Mouse (Mus musculus) hindbrain, embryonic 11.5 days (tissue): ENCODE results near the gene Pygl. TPM values are rescaled to one million over a fixed set of nuclear protein-coding genes. Genes with fewer than 3 reads are reported as not detected.
A peak's percentile ranks its signal among the peaks of the same experiment; 100 is the strongest.

Source experiments
- ATAC-seq: fragments of 200-750 bp; cut with Nextera tagmentation; 2 replicates; pipeline ENCODE4 v1.8.0; 2017; ENCODE audit warnings: mild to moderate bottlenecking, moderate TSS enrichment, moderate library complexity; ENCODE audit not compliant: low FRiP score
- DNase-seq: peaks from one replicate; pipeline ENCODE4 v3.0.0-alpha.2; 2015; ENCODE audit warnings: low spot score
- H3K27ac ChIP-seq: fragments of 300-500 bp; sonication (generic); 2 replicates; pipeline ENCODE4 v1.5.1; 2014; ENCODE audit warnings: mild to moderate bottlenecking, low read depth, low read length
- H3K27me3 ChIP-seq: fragments of 300-500 bp; sonication (generic); 2 replicates; pipeline ENCODE4 v1.6.1; 2014; ENCODE audit warnings: mild to moderate bottlenecking, low read length, moderate library complexity, mixed read lengths; ENCODE audit not compliant: control insufficient read depth, insufficient read depth
- H3K36me3 ChIP-seq: fragments of 300-500 bp; sonication (generic); 2 replicates; pipeline ENCODE4 v1.6.1; 2014; ENCODE audit warnings: mild to moderate bottlenecking, low read length, moderate library complexity, mixed read lengths; ENCODE audit not compliant: control insufficient read depth, insufficient read depth
- H3K4me1 ChIP-seq: fragments of 300-500 bp; sonication (generic); replicated peaks from 2 replicates; pipeline ENCODE4 v1.6.1; 2014; ENCODE audit warnings: low read length, mixed read lengths; ENCODE audit not compliant: control insufficient read depth, insufficient read depth
- H3K4me2 ChIP-seq: fragments of 300-500 bp; sonication (generic); replicated peaks from 2 replicates; pipeline ENCODE4 v1.6.1; 2014; ENCODE audit warnings: mild to moderate bottlenecking, low read depth, low read length
- H3K4me3 ChIP-seq: fragments of 300-500 bp; sonication (generic); 2 replicates; pipeline ENCODE4 v1.5.1; 2014; ENCODE audit warnings: low read depth, low read length
- H3K9ac ChIP-seq: fragments of 300-500 bp; sonication (generic); 2 replicates; pipeline ENCODE4 v1.6.1; 2014; ENCODE audit warnings: low read depth, low read length
- H3K9me3 ChIP-seq: fragments of 300-500 bp; sonication (generic); 2 replicates; pipeline ENCODE4 v1.6.1; 2016; ENCODE audit warnings: low read length; ENCODE audit not compliant: control insufficient read depth
- WGBS: fragments of 180-500 bp; shearing (Covaris S2); extraction: QIAGEN DNeasy Blood & Tissue Kit; methylation state at CpG from one replicate; pipeline ENCODE4 v1.1.7; 2014; 5-methylcytosine and 5-hydroxymethylcytosine counted together
- polyA plus RNA-seq: library from polyadenylated mRNA; unstranded; fragments of >200 nt; fragmentation: Nextera tagmentation; extraction: Ambion mirVana; gene quantifications from 2 replicates; pipeline ENCODE4 v1.2.1, GENCODE M21; 2014

The Pygl gene
- polyA plus RNA-seq, 1 experiment from 2014 or later, result 6.8 TPM

DNA sequence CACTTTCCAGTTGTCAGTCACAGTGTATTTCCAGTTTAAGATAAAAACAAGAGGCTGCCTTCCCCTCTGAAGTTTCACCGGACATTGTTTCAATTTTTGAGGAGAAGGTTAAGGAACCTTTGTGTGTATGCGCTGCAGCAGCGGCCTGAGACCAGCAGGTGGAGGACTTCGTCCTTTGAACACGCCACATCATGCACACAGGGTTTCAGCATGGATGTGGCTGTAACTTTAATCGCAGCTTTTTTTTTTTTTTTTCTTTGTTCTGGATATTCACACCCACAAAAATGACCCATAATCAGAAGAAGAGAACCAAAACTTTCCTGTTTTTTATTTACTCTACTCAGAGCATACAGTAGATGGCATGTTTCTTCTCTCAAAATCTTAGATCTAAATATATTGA, 3.1 kb upstream of the Pygl start:
- Histone ChIP-seq H3K36me3 (no peaks in the 10 kb centered on the region), H3K4me1 (no peaks in the 10 kb centered on the region), H3K9me3 (no peaks in the 10 kb centered on the region), H3K4me3 (no peak overlapping the region), H3K27ac (no peak overlapping the region), H3K27me3 (no peaks in the 10 kb centered on the region), H3K4me2 (no peak overlapping the region), H3K9ac (no peak overlapping the region)
- ATAC-seq (peak; percentile 56; the same call in 1 of the 2 replicates), DNase-seq (peak; percentile 81)
- 29% methylated on average over 6 of the region's 6 CpGs for WGBS

GRCm38 (mm10) chr12:70233637-70234315, 2.5 kb upstream of the Pygl start:
- H3K4me1 ChIP-seq, result no peaks in the 10 kb centered on the region
- no peak for ATAC-seq
- no peak overlapping the region for H3K4me3 ChIP-seq
- no peaks in the 10 kb centered on the region for H3K36me3 ChIP-seq
- H3K4me2 ChIP-seq, result no peak overlapping the region
- no peaks in the 10 kb centered on the region for H3K27me3 ChIP-seq
- DNase-seq, result no peak
- WGBS, result 90% methylated on average over 6 of the region's 6 CpGs
- no peak overlapping the region for H3K9ac ChIP-seq
- no peaks in the 10 kb centered on the region for H3K9me3 ChIP-seq
- no peak overlapping the region for H3K27ac ChIP-seq

DNA sequence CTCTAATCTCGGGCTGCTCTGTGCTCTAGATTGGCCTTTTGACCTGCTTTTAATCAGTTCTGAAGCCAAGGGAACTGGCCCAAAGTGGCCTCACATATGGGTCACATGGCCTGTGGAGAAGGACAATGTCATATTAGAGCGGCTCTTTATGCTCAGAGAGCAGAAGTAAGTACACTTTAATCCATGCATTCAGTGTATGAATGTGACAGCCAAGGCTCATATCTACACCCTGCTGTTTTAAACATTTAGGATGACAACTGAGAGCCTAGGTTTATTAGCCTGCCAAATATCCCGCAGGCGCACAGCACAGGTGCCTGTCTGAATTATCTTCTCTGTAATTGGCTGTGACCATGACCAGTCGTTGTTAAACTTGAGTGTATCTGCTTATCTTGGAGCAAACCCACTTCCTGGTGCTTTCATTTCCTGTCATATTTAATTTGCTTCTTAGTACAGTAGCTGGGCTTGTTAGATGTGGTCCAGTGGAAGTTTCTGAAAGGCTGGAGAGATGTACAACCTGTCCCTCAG, 794 bp upstream of the Pygl start:
- Histone ChIP-seq H3K27me3 (no peaks in the 10 kb centered on the region; the same call in 1 of the 2 replicates), H3K4me1 (0 out of 2 replicates have a peak, but pooled peaks cover under 1% of the 10 kb centered on the region), H3K27ac (no peak overlapping the region), H3K9ac (no peak overlapping the region), H3K36me3 (no peaks in the 10 kb centered on the region), H3K9me3 (no peaks in the 10 kb centered on the region), H3K4me2 (no peak overlapping the region), H3K4me3 (no peak overlapping the region)
- DNase-seq (no peak), ATAC-seq (no peak)
- 57% methylated on average over 5 of the region's 5 CpGs for WGBS

GRCm38 (mm10) chr12:70228155-70228554, 3.1 kb downstream of the Pygl start:
- no peak for DNase-seq
- no peak overlapping the region for H3K27ac ChIP-seq

DNA sequence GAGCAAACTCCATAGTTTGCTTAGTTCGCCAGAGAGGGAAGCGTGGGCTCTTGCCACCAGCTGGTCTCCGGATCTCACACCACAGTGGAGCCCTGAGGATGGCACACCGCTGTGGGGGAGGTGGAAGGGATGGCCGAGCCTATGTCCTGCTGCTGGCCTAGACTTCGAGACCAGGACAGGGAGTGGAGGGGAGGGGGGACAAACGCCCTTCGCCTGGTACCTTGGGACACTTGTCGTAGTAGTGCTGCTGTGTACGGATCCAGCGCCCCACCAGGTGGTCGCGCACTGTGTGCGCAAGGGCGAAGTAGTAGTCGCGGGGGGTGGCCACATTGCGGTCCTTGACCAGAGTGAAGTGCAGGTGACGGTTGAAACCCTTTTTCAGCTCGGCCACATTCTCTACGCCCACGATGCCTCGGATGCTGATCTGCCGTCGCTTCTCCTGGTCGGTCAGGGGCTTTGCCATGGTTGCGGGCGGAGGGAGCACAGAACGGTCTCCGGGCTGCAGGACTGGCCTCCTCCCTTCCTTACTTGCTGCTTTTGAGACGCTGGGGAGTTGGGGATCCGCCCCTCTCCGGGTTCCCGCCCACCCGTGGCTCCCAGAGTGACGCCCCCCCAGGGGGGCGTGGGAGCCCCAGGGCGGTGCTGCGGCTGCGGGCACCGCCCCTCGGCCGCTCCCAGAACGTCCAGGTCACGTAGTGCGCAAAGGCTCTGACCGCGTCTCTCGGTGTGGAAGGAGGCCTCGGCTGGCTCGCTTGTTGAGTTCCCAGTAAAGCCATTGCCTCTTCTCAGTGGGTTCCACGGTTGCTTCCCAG, 4.0 kb downstream of the Pygl start:
- peak overlapping the region; percentile 92 for H3K4me2 ChIP-seq
- DNase-seq, result peak; percentile 66
- H3K9ac ChIP-seq, result peak overlapping the region; percentile 56
- H3K4me3 ChIP-seq, result peak overlapping the region; percentile 44
- 0 out of 2 replicates have a peak, but pooled peaks cover 6% of the 10 kb centered on the region for H3K4me1 ChIP-seq
- 3% methylated on average over 51 of the region's 52 CpGs for WGBS
- ATAC-seq, result peak; percentile 83
- no peak overlapping the region for H3K27ac ChIP-seq
- peaks cover 3% of the 10 kb centered on the region; the same call in 1 of the 2 replicates for H3K27me3 ChIP-seq
- no peaks in the 10 kb centered on the region for H3K36me3 ChIP-seq
- no peaks in the 10 kb centered on the region for H3K9me3 ChIP-seq

More at GRCm38 (mm10) chr12:70228155-70228554, 3.1 kb downstream of the Pygl start:
- WGBS, result 59% methylated on average over 11 of the region's 11 CpGs
- Histone ChIP-seq H3K4me2 (no peak overlapping the region; the same call in 1 of the 2 replicates), H3K36me3 (no peaks in the 10 kb centered on the region), H3K4me1 (0 out of 2 replicates have a peak, but pooled peaks cover 6% of the 10 kb centered on the region), H3K9ac (no peak overlapping the region), H3K9me3 (no peaks in the 10 kb centered on the region), H3K27me3 (peaks cover 3% of the 10 kb centered on the region; the same call in 1 of the 2 replicates), H3K4me3 (peak overlapping the region; percentile 44)
- ATAC-seq, result no peak

DNA sequence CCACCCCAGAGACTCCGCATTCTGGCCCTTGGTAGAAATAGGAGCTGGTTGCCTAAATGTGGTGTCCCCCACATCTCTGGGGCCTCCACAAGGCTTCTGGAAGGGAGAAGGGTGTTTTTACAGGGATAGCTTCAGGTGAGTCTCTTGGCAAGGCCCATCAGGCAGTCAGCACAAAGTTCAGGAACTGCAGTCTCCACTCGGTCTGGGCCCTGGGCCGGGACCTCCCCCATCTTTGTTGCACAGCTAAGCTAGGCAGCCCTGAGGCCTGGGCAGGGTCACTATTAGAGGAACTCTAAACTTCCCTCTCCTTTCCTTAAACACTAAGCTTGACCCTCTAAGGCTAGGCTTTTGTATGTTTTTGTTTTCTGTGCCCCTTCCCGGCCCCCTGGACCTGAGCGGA, 4.6 kb downstream of the Pygl start:
- peak overlapping the region; percentile 92 for H3K4me2 ChIP-seq
- H3K27ac ChIP-seq, result no peak overlapping the region
- peak overlapping the region; percentile 44 for H3K4me3 ChIP-seq
- H3K27me3 ChIP-seq, result peaks cover 3% of the 10 kb centered on the region; the same call in 1 of the 2 replicates
- 0 out of 2 replicates have a peak, but pooled peaks cover 6% of the 10 kb centered on the region for H3K4me1 ChIP-seq
- ATAC-seq (0 out of 2 replicates have a peak, but pooled peaks have one; percentile 13), DNase-seq (no peak)
- H3K36me3 ChIP-seq, result no peaks in the 10 kb centered on the region
- peak overlapping the region; percentile 56 for H3K9ac ChIP-seq
- 33% methylated on average over 5 of the region's 5 CpGs for WGBS
- H3K9me3 ChIP-seq, result no peaks in the 10 kb centered on the region

- H3K9ac ChIP-seq, result no peak overlapping the region
- H3K4me2 ChIP-seq, result no peak overlapping the region
- ATAC-seq (no peak), DNase-seq (no peak)
- no peak overlapping the region for H3K27ac ChIP-seq
- H3K4me1 ChIP-seq, result 0 out of 2 replicates have a peak, but pooled peaks cover 6% of the 10 kb centered on the region
- H3K4me3 ChIP-seq, result no peak overlapping the region
- H3K9me3 ChIP-seq, result no peaks in the 10 kb centered on the region
- H3K36me3 ChIP-seq, result no peaks in the 10 kb centered on the region
- WGBS, result 68% methylated on average over 4 of the region's 4 CpGs
- H3K27me3 ChIP-seq, result peaks cover 3% of the 10 kb centered on the region; the same call in 1 of the 2 replicates
These were observed 8.0 kb downstream of the Pygl start for GRCm38 (mm10) chr12:70223331-70223730.

DNA sequence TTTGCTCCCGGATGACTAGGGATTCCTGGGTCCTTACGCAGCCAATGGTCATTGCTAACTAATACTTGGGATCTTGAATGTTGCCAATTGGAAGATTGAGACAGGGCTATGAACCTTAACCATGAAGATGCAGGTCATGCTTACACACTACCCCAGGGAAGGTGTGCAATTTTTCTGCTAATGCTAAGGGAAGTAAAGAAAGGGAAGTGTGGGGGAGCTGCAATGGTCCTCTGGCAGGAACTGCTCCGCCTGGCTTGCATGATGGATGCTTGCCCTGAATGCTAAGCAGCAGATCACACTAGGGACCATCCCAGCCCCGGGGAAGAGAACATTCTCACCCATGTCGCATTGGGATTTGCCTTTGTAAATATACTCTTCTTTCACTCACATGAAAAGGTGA, 9.9 kb downstream of the Pygl start:
- no peak overlapping the region for H3K4me3 ChIP-seq
- ATAC-seq (no peak), DNase-seq (no peak)
- no peak overlapping the region for H3K9ac ChIP-seq
- no peaks in the 10 kb centered on the region for H3K4me1 ChIP-seq
- H3K27ac ChIP-seq, result no peak overlapping the region
- no peaks in the 10 kb centered on the region for H3K27me3 ChIP-seq
- no peak overlapping the region for H3K4me2 ChIP-seq
- no peaks in the 10 kb centered on the region for H3K9me3 ChIP-seq
- no peaks in the 10 kb centered on the region for H3K36me3 ChIP-seq
- 75% methylated on average over 5 of the region's 5 CpGs for WGBS
